Mouse (Mus musculus): Measurements from ENCODE around the gene Arhgef15. TPM values are rescaled to one million over a fixed set of nuclear protein-coding genes. Genes with fewer than 3 reads are reported as not detected.

The Arhgef15 gene
- total RNA-seq, 2 experiments from 2014 or later = 20.6 to 23.5 TPM

Small RNA genes within 50 kb of the gene (microRNA-seq; reads per million reads assigned to microRNA genes)
- gene Mir3062 = 0.38 to 0.81 reads per million in 2 experiments

Other genes with a start within 250 kb of the Arhgef15 start
- 10 to 100 TPM; 61.2 to 64.3 TPM for gene Ndel1, start 85.6 kb downstream of the Arhgef15 start, total RNA-seq (2021)
- under 1 TPM; 0.15 to 0.21 TPM for gene Rnf222, start 68.9 kb downstream of the Arhgef15 start, total RNA-seq (2021)
- gene Rpl26, start 55.9 kb downstream of the Arhgef15 start, total RNA-seq (2021) = 100 to 1,000 TPM; 679 to 731 TPM
- not detected for gene Odf4, start 30.4 kb downstream of the Arhgef15 start, total RNA-seq (2021)
- 1 to 10 TPM; 4.8 to 9.3 TPM for gene Slc25a35, start 10.7 kb upstream of the Arhgef15 start, total RNA-seq (2021)
- 100 to 1,000 TPM in 1 of 2 experiments, 10 to 100 TPM in 1; 87.5 to 102 TPM for gene Rangrf, start 17.7 kb upstream of the Arhgef15 start, total RNA-seq (2021)
- 1 to 10 TPM; 5.4 to 6.2 TPM for gene Pfas, start 51.0 kb upstream of the Arhgef15 start, total RNA-seq (2021)
- gene Ctc1, start 58.4 kb upstream of the Arhgef15 start, total RNA-seq (2021) = 10 to 100 TPM; 10.9 to 13.9 TPM
- gene Aurkb, start 88.2 kb upstream of the Arhgef15 start, total RNA-seq (2021) = 1 to 10 TPM in 1 of 2 experiments, under 1 TPM in 1; 0.67 to 1.5 TPM
- gene Borcs6, start 102.2 kb upstream of the Arhgef15 start, total RNA-seq (2021) = 10 to 100 TPM; 16.7 to 19.3 TPM
- 1 to 10 TPM; 5.3 to 7.0 TPM for gene Tmem107, start 113.3 kb upstream of the Arhgef15 start, total RNA-seq (2021)
- 10 to 100 TPM; 53.9 to 55.4 TPM for gene Vamp2, start 131.0 kb upstream of the Arhgef15 start, total RNA-seq (2021)
- gene Per1, start 137.7 kb upstream of the Arhgef15 start, total RNA-seq (2021) = 10 to 100 TPM; 38.8 to 48.5 TPM
- under 1 TPM in 1 of 2 experiments, not detected in 1; 0.15 TPM for gene Hes7, start 162.9 kb upstream of the Arhgef15 start, total RNA-seq (2021)
- under 1 TPM; 0.23 to 0.27 TPM for gene 9130213A22Rik, start 165.1 kb upstream of the Arhgef15 start, total RNA-seq (2021)
- gene Aloxe3, start 168.4 kb upstream of the Arhgef15 start, total RNA-seq (2021) = not detected
- gene Alox12b, start 199.5 kb upstream of the Arhgef15 start, total RNA-seq (2021) = not detected
- 1 to 10 TPM; 1.1 to 2.2 TPM for gene Alox8, start 240.4 kb upstream of the Arhgef15 start, total RNA-seq (2021)